Mouse (Mus musculus) bone marrow, adult 2 months (tissue): ENCODE data around the gene Fto.

ENCODE experiments used
- CTCF ChIP-seq: fragments of 200-500 bp; IDR thresholded peaks from 2 replicates; pipeline ENCODE4 v1.5.1; 2011; ENCODE audit warnings: low read length, control low read depth; ENCODE audit not compliant: control insufficient read depth, insufficient read depth
- POLR2A ChIP-seq: fragments of 200-500 bp; IDR thresholded peaks from 2 replicates; pipeline ENCODE4 v1.6.1; 2011; ENCODE audit warnings: low read depth, mild to moderate bottlenecking, control low read depth, low read length, borderline replicate concordance; ENCODE audit not compliant: control insufficient read depth

DNA sequence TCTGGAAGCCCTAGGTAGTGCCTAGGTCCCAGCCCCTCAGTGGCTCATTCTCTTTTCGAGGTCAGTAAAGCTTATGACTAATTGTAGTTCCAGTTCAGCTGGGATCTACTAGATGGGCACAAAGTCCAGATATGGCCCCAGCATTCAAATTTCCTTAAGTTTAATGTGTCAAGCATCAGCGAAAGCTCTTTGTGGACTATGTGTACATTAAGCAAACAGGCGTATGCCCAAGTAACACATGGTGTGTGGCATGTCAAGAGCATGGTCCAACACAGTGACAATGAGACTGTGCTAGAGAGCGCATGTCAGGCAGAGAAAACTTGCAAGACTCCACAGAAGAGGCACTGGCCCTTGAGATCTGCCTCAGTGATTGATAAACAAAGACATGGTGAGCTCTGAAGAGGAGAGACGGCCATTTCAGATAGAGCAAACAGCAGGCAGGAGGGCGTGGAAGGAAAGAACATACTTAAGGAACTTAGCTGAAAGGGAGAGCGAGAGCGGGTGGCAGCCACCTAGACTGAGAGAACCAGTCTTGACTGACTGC is 192.2 kb downstream of the Fto start:
- TF ChIP-seq CTCF (no peak), POLR2A (no peak)
